Mouse (Mus musculus) hindbrain, embryonic 16.5 days (tissue): ENCODE results near the gene Ccdc158. TPM values are rescaled to one million over a fixed set of nuclear protein-coding genes. Genes with fewer than 3 reads are reported as not detected.

Source experiments
- ATAC-seq: fragments of 200-750 bp; cut with Nextera tagmentation; 2 replicates; pipeline ENCODE4 v1.8.0; 2017; ENCODE audit warnings: moderate TSS enrichment, moderate library complexity
- H3K27ac ChIP-seq: fragments of 300-500 bp; sonication (generic); 2 replicates; pipeline ENCODE4 v1.5.1; 2014; ENCODE audit warnings: low read depth, mild to moderate bottlenecking, control low read depth, low read length, moderate library complexity
- H3K27me3 ChIP-seq: fragments of 300-500 bp; sonication (generic); replicated peaks from 2 replicates; pipeline ENCODE4 v1.6.1; 2014; ENCODE audit warnings: low read length; ENCODE audit not compliant: control insufficient read depth, insufficient read depth
- H3K36me3 ChIP-seq: fragments of 300-500 bp; sonication (generic); 2 replicates; pipeline ENCODE4 v1.6.1; 2014; ENCODE audit warnings: mild to moderate bottlenecking, low read length, moderate library complexity, mixed read lengths; ENCODE audit not compliant: control insufficient read depth, insufficient read depth
- H3K4me1 ChIP-seq: fragments of 300-500 bp; sonication (generic); 2 replicates; pipeline ENCODE4 v1.6.1; 2014; ENCODE audit warnings: low read depth, low read length; ENCODE audit not compliant: control insufficient read depth, insufficient read depth
- H3K4me2 ChIP-seq: fragments of 300-500 bp; sonication (generic); 2 replicates; pipeline ENCODE4 v1.6.1; 2014; ENCODE audit warnings: mild to moderate bottlenecking, low read length, control low read depth, moderate library complexity
- H3K4me3 ChIP-seq: fragments of 300-500 bp; sonication (generic); 2 replicates; pipeline ENCODE4 v1.5.1; 2014; ENCODE audit warnings: mild to moderate bottlenecking, low read length, control low read depth, moderate library complexity
- H3K9ac ChIP-seq: fragments of 300-500 bp; sonication (generic); 2 replicates; pipeline ENCODE4 v1.6.1; 2014; ENCODE audit warnings: low read depth, mild to moderate bottlenecking, control low read depth, low read length, moderate library complexity
- H3K9me3 ChIP-seq: fragments of 300-500 bp; sonication (generic); 2 replicates; pipeline ENCODE4 v1.6.1; 2014; ENCODE audit warnings: mild to moderate bottlenecking, low read length, moderate library complexity; ENCODE audit not compliant: control insufficient read depth
- WGBS: fragments of 180-500 bp; shearing (Covaris S2); extraction: QIAGEN DNeasy Blood & Tissue Kit; methylation state at CpG from one replicate; pipeline ENCODE4 v1.1.7; 2014; 5-methylcytosine and 5-hydroxymethylcytosine counted together
- polyA plus RNA-seq: library from polyadenylated mRNA; unstranded; fragments of >200 nt; fragmentation: Nextera tagmentation; extraction: Ambion mirVana; gene quantifications from 2 replicates; pipeline ENCODE4 v1.2.1, GENCODE M21; 2015

Gene Ccdc158
- polyA plus RNA-seq, 1 experiment from 2014 or later, result 0.51 TPM

GRCm38 (mm10) chr5:92627896-92628295, 47.2 kb downstream of the Ccdc158 start:
- WGBS, result 79% methylated on average over 7 of the region's 7 CpGs
- H3K36me3 ChIP-seq, result no peaks in the 10 kb centered on the region
- no peak overlapping the region for H3K27ac ChIP-seq
- no peak overlapping the region for H3K9ac ChIP-seq
- H3K9me3 ChIP-seq, result no peaks in the 10 kb centered on the region
- no peak overlapping the region for H3K4me2 ChIP-seq
- no peaks in the 10 kb centered on the region for H3K4me1 ChIP-seq
- no peak overlapping the region for H3K4me3 ChIP-seq
- no peaks in the 10 kb centered on the region for H3K27me3 ChIP-seq
- no peak for ATAC-seq

GRCm38 (mm10) chr5:92621883-92622282, 53.2 kb downstream of the Ccdc158 start:
- H3K36me3 ChIP-seq, result no peaks in the 10 kb centered on the region
- WGBS, result 87% methylated on average over 5 of the region's 5 CpGs
- no peak overlapping the region for H3K9ac ChIP-seq
- no peak for ATAC-seq
- no peak overlapping the region for H3K27ac ChIP-seq
- no peaks in the 10 kb centered on the region for H3K27me3 ChIP-seq
- H3K4me1 ChIP-seq, result no peaks in the 10 kb centered on the region
- H3K4me2 ChIP-seq, result no peak overlapping the region
- no peak overlapping the region for H3K4me3 ChIP-seq
- no peaks in the 10 kb centered on the region for H3K9me3 ChIP-seq

- H3K27me3 ChIP-seq, result no peaks in the 10 kb centered on the region
- H3K27ac ChIP-seq, result no peak overlapping the region
- H3K4me2 ChIP-seq, result no peak overlapping the region
- H3K4me3 ChIP-seq, result no peak overlapping the region
- no peak overlapping the region for H3K9ac ChIP-seq
- WGBS, result 78% methylated on average over 4 of the region's 4 CpGs
- ATAC-seq, result no peak
- H3K9me3 ChIP-seq, result no peaks in the 10 kb centered on the region
- no peaks in the 10 kb centered on the region for H3K36me3 ChIP-seq
- no peaks in the 10 kb centered on the region for H3K4me1 ChIP-seq
These were observed 62.3 kb downstream of the Ccdc158 start for GRCm38 (mm10) chr5:92612756-92613155.

DNA sequence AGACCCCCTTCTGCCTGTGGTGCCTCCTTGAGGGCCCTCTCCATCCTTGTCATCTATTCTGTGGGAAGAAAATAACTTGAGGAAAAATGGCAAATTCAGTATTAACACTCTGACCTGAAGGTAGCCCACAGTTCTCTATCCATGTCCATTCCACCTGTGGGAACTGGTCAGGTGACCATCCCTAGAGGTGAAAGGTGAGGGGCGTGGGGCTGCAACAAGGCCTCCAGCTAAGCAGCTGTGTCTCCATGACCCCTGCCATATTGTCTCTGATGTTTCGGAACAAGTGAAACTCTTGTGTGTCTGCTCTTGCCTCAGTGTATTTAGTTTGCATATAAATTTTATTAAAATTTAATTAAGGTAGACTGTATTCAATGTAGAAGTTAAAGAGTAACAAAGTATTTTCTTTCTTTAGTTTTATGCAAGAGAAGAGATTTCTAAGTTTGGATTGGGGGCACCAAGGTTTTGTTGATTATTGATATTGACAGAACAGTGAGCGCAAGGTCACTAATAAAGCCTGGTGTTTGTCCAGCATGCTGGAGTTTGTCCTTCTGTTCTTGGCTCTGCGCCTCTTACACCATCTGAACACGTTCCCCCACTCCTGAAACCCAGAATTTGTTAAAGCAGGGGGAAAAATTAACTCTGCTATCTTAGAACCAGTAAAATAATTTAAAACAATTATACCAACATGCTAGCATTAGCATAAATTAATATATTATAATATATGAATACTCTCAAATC, 67.4 kb downstream of the Ccdc158 start:
- Histone ChIP-seq H3K27ac (no peak overlapping the region), H3K9me3 (no peaks in the 10 kb centered on the region), H3K4me1 (peaks cover 6% of the 10 kb centered on the region; the same call in 1 of the 2 replicates), H3K9ac (no peak overlapping the region), H3K36me3 (no peaks in the 10 kb centered on the region), H3K27me3 (no peaks in the 10 kb centered on the region), H3K4me2 (no peak overlapping the region), H3K4me3 (no peak overlapping the region)
- no peak for ATAC-seq
- 86% methylated on average over 5 of the region's 5 CpGs for WGBS

- no peak overlapping the region for H3K4me3 ChIP-seq
- WGBS, result 54% methylated on average over 10 of the region's 10 CpGs
- no peaks in the 10 kb centered on the region for H3K27me3 ChIP-seq
- H3K27ac ChIP-seq, result no peak overlapping the region
- H3K36me3 ChIP-seq, result no peaks in the 10 kb centered on the region
- ATAC-seq, result peak; percentile 43
- peaks cover 6% of the 10 kb centered on the region; the same call in 1 of the 2 replicates for H3K4me1 ChIP-seq
- no peak overlapping the region for H3K4me2 ChIP-seq
- no peaks in the 10 kb centered on the region for H3K9me3 ChIP-seq
- H3K9ac ChIP-seq, result no peak overlapping the region
These were observed 70.4 kb downstream of the Ccdc158 start for GRCm38 (mm10) chr5:92604452-92605247.

GRCm38 (mm10) chr5:92602691-92603690, 72.1 kb downstream of the Ccdc158 start, which contains the start of gene Stbd1:
Stbd1 (plus strand) TSS chr5:92603041.
- Histone ChIP-seq H3K27me3 (no peaks in the 10 kb centered on the region), H3K4me1 (peaks cover 6% of the 10 kb centered on the region; the same call in 1 of the 2 replicates), H3K9me3 (no peaks in the 10 kb centered on the region), H3K9ac (peak within 1 kb of the TSS; percentile 73), H3K36me3 (no peaks in the 10 kb centered on the region), H3K27ac (no peak within 1 kb of the TSS), H3K4me2 (peak within 1 kb of the TSS; percentile 90), H3K4me3 (peak within 1 kb of the TSS; percentile 74)
- under 1% methylated on average over 57 of the region's 69 CpGs for whole genome bisulfite sequencing
- ATAC-seq, result peak; percentile 92

GRCm38 (mm10) chr5:92599030-92599429, 76.0 kb downstream of the Ccdc158 start:
- Histone ChIP-seq H3K36me3 (no peaks in the 10 kb centered on the region), H3K9ac (no peak overlapping the region), H3K4me3 (no peak overlapping the region), H3K4me1 (peaks cover 6% of the 10 kb centered on the region; the same call in 1 of the 2 replicates), H3K27ac (no peak overlapping the region), H3K4me2 (no peak overlapping the region), H3K27me3 (no peaks in the 10 kb centered on the region), H3K9me3 (no peaks in the 10 kb centered on the region)
- WGBS, result 86% methylated on average over 10 of the region's 10 CpGs
- no peak for ATAC-seq

DNA sequence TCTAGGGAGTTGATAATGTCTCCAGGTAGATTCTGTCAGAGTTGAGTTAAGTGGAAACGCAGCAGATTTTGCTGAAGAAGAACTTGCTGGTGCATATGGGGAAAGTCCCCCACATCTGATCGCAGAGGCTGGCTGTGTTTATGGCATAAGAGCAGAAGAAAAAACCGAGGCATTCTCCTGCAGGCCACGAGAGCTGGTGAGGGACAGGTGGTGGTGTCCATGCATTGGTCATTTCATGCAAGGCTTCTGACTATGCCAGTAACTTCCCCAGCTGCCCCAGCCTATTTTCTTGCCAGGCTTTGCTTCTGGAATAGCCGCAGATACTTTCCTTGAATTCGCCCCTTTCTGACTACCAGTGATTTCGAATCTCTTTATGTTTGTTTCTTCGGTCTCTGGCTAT, 78.2 kb downstream of the Ccdc158 start:
- no peak overlapping the region for H3K9ac ChIP-seq
- H3K4me2 ChIP-seq, result no peak overlapping the region
- H3K9me3 ChIP-seq, result no peaks in the 10 kb centered on the region
- no peak overlapping the region for H3K27ac ChIP-seq
- no peaks in the 10 kb centered on the region for H3K27me3 ChIP-seq
- 90% methylated on average over 8 of the region's 8 CpGs for WGBS
- H3K4me1 ChIP-seq, result no peaks in the 10 kb centered on the region
- no peak overlapping the region for H3K4me3 ChIP-seq
- H3K36me3 ChIP-seq, result no peaks in the 10 kb centered on the region
- ATAC-seq, result no peak
